Mouse (Mus musculus): Measurements from ENCODE around the gene Dapk2.

DNA sequence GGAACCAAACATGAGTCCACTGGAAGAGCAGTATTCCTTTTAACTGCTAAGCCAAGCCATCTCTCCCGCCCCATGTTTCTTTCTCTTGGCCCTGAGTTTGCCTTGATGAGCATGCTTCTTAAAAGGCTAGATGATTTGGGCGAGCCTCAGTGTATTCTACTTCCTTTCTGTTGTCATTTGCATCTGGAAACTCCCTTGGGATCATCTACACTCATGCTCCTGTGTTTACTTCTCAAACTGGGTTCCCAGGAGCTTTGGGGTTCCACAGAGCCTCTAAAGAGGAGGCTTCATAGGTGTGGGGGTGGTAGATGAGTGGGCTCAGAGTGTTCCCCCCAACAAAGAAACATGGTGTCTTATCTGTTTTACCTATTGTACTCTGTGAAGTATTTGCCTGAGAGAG, 54.1 kb downstream of the Dapk2 start:
- TF ChIP-seq TAL1 (IDR thresholded peaks at IDR 0.05; ENCODE audit: low read length) (no peak), GATA1 (IDR thresholded peaks at IDR 0.05; ENCODE audit: low read length) (no peak)
